Mouse (Mus musculus) bone marrow macrophage, adult 2 months (primary cell): ENCODE data around the gene Rabgap1.

Experiments
- CTCF ChIP-seq: IDR thresholded peaks from 2 replicates; pipeline ENCODE4 v1.5.1; 2012; ENCODE audit warnings: low read depth, mild to moderate bottlenecking, low read length, moderate library complexity
- POLR2A ChIP-seq: IDR thresholded peaks from 2 replicates; pipeline ENCODE4 v1.6.1; 2012; ENCODE audit warnings: mild to moderate bottlenecking, low read depth, low read length, borderline replicate concordance

DNA sequence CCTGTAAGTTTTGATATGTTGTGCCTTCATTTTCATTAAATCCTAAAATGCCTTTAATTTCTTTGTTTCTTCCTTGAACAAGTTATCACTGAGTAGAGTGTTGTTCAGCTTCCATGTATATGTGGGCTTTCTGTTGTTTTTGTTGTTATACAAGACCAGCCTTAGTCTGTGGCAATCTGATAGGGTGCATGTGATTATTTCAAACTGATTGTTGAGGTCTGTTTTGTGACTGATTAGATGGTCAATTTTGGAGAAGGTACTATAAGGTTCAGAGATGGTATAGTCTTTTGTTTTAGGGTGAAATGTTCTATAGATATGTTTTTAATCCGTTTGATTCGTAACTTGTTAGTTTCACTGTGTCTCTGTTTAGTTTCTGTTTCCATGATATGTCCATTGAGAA, 37.0 kb downstream of the Rabgap1 start:
- TF ChIP-seq POLR2A (no peak), CTCF (no peak)
